Mouse (Mus musculus) heart, postnatal 0 days (tissue): ENCODE results near the gene Plekhh2. TPM values are rescaled to one million over a fixed set of nuclear protein-coding genes. Genes with fewer than 3 reads are reported as not detected.

ENCODE experiments used
- ATAC-seq: fragments of 200-750 bp; cut with Nextera tagmentation; 2 replicates; pipeline ENCODE4 v1.8.0; 2017; ENCODE audit warnings: low read depth, moderate number of reproducible peaks, moderate library complexity; ENCODE audit not compliant: insufficient read depth
- DNase-seq: peaks from one replicate; pipeline ENCODE4 v3.0.0-alpha.2; 2016; ENCODE audit warnings: low spot score
- H3K27ac ChIP-seq: fragments of 300-500 bp; sonication (generic); 2 replicates; pipeline ENCODE4 v1.5.1; 2014; ENCODE audit warnings: low read depth, mild to moderate bottlenecking
- H3K27me3 ChIP-seq: fragments of 300-500 bp; sonication (generic); 2 replicates; pipeline ENCODE4 v1.6.1; 2014; ENCODE audit warnings: low read length, mixed read lengths; ENCODE audit not compliant: control insufficient read depth, insufficient read depth
- H3K36me3 ChIP-seq: fragments of 300-500 bp; sonication (generic); replicated peaks from 2 replicates; pipeline ENCODE4 v1.6.1; 2014; ENCODE audit warnings: low read length, mixed read lengths; ENCODE audit not compliant: control insufficient read depth, insufficient read depth
- H3K4me1 ChIP-seq: fragments of 300-500 bp; sonication (generic); 2 replicates; pipeline ENCODE4 v1.6.1; 2014; ENCODE audit warnings: antibody characterized with exemption; ENCODE audit not compliant: control insufficient read depth, insufficient read depth
- H3K4me2 ChIP-seq: fragments of 300-500 bp; sonication (generic); 2 replicates; pipeline ENCODE4 v1.6.1; 2014; ENCODE audit warnings: low read depth, mild to moderate bottlenecking, low read length, moderate library complexity
- H3K4me3 ChIP-seq: fragments of 300-500 bp; sonication (generic); 2 replicates; pipeline ENCODE4 v1.5.1; 2014; ENCODE audit warnings: low read depth, low read length
- H3K9ac ChIP-seq: fragments of 300-500 bp; sonication (generic); replicated peaks from 2 replicates; pipeline ENCODE4 v1.6.1; 2014; ENCODE audit warnings: low read depth, low read length, mixed read lengths
- H3K9me3 ChIP-seq: fragments of 300-500 bp; sonication (generic); replicated peaks from 2 replicates; pipeline ENCODE4 v1.6.1; 2016; ENCODE audit warnings: low read length; ENCODE audit not compliant: control insufficient read depth
- CTCF ChIP-seq: IDR thresholded peaks from 2 replicates; pipeline ENCODE4 v1.5.1; 2016; ENCODE audit warnings: antibody characterized with exemption, control low read depth, low read depth
- EP300 ChIP-seq: IDR thresholded peaks from 2 replicates; pipeline ENCODE4 v1.6.1; 2016; ENCODE audit warnings: antibody characterized with exemption, low read depth
- WGBS: fragments of 180-500 bp; shearing (Covaris S2); extraction: QIAGEN DNeasy Blood & Tissue Kit; methylation state at CpG from one replicate; pipeline ENCODE4 v1.1.7; 2014; 5-methylcytosine and 5-hydroxymethylcytosine counted together
- polyA plus RNA-seq: library from polyadenylated mRNA; unstranded; fragments of >200 nt; fragmentation: Nextera tagmentation; extraction: Ambion mirVana; gene quantifications from 2 replicates; pipeline ENCODE4 v1.2.1, GENCODE M21; 2015
- total RNA-seq: library from RNA; depleted of rRNA; stranded (reverse); fragments of >200 nt; gene quantifications from 2 replicates; pipeline ENCODE4 v1.2.3, GENCODE M21; 2014; ENCODE audit warnings: low replicate concordance

Gene Plekhh2
- total and polyA plus RNA-seq, 2 experiments from 2014 or later = 0.68 to 1.6 TPM

DNA sequence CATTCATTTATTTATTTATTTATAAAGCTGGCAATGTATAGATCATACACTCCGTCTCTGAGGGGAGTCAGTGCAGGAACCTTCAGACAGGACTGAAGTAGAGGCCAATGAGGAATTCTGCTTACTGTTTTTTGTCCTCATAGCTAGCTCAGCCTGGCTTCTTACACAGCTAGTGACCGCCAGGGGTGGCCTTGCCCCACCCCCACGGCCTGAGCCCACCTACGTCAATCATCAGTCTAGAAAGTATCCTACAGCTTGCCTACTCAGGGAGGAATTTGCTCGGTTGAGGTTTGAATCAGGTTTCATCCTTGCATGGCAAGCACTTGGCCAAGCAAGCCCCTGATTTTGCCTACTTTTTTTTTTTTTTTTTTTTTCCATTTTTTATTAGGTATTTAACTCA is 4.2 kb downstream of the Plekhh2 start:
- Histone ChIP-seq H3K9ac (no peak overlapping the region), H3K27ac (no peak overlapping the region), H3K4me3 (no peak overlapping the region), H3K36me3 (no peaks in the 10 kb centered on the region), H3K27me3 (no peaks in the 10 kb centered on the region), H3K4me2 (no peak overlapping the region), H3K9me3 (no peaks in the 10 kb centered on the region), H3K4me1 (no peaks in the 10 kb centered on the region)
- ATAC-seq (no peak), DNase-seq (no peak)
- WGBS = 71% methylated on average over 5 of the region's 5 CpGs
- TF ChIP-seq EP300 (no peak), CTCF (no peak)

- ATAC-seq = no peak
- DNase-seq = no peak
- WGBS = 76% methylated on average over 3 of the region's 3 CpGs
These were observed 7.7 kb downstream of the Plekhh2 start for GRCm38 (mm10) chr17:84519346-84519745.

GRCm38 (mm10) chr17:84520057-84520456 is 8.4 kb downstream of the Plekhh2 start:
- Histone ChIP-seq H3K9ac (no peak overlapping the region), H3K9me3 (no peaks in the 10 kb centered on the region), H3K4me3 (no peak overlapping the region), H3K27me3 (no peaks in the 10 kb centered on the region), H3K27ac (no peak overlapping the region), H3K4me1 (no peaks in the 10 kb centered on the region), H3K4me2 (no peak overlapping the region), H3K36me3 (no peaks in the 10 kb centered on the region)
- ATAC-seq (no peak), DNase-seq (no peak)
- TF ChIP-seq EP300 (no peak), CTCF (no peak)

More at GRCm38 (mm10) chr17:84519346-84519745, 7.7 kb downstream of the Plekhh2 start:
- H3K27me3 ChIP-seq = no peaks in the 10 kb centered on the region
- no peaks in the 10 kb centered on the region for H3K4me1 ChIP-seq
- no peak overlapping the region for H3K4me3 ChIP-seq
- no peak for TF ChIP-seq EP300
- no peak for TF ChIP-seq CTCF
- H3K36me3 ChIP-seq = no peaks in the 10 kb centered on the region
- H3K4me2 ChIP-seq = no peak overlapping the region
- H3K9me3 ChIP-seq = no peaks in the 10 kb centered on the region
- no peak overlapping the region for H3K9ac ChIP-seq
- no peak overlapping the region for H3K27ac ChIP-seq

- no peak for ATAC-seq
- Histone ChIP-seq H3K9ac (no peak overlapping the region), H3K4me3 (no peak overlapping the region), H3K4me2 (no peak overlapping the region), H3K36me3 (no peaks in the 10 kb centered on the region), H3K27ac (no peak overlapping the region), H3K27me3 (no peaks in the 10 kb centered on the region), H3K4me1 (0 out of 2 replicates have a peak, but pooled peaks cover 5% of the 10 kb centered on the region), H3K9me3 (no peaks in the 10 kb centered on the region)
- TF ChIP-seq EP300 (no peak), CTCF (no peak)
- DNase-seq = no peak
- WGBS = 56% methylated on average over 4 of the region's 4 CpGs
These were observed 17.7 kb downstream of the Plekhh2 start for GRCm38 (mm10) chr17:84529356-84529755.

DNA sequence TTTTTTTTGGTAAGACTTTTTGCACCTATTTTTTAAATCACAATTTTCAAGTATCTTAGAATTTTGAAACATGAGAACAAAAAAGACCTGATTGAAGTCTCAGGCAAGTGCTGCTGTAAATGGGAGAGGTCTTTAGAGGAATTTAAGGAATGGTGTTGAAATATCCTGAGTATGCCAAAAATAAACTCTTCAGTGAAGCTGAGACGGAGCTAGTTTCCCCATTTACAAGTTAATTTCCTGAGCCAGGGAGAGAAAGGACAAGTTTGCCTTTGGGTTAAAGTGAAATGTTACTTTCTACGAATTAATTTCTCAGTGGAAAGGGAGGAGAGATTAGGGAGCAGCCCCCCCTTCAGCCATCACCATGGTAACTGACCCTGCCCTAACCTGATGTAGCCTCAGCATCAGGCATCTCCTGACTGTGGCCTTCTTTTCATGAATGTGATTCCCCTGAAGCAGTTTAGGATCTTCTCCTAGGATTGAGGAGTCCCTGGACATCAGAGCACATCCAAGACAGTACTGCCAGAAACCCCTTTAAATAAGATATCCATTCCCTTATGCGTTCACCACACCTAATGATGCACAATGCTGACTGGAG is 18.6 kb downstream of the Plekhh2 start:
- no peaks in the 10 kb centered on the region for H3K9me3 ChIP-seq
- H3K4me3 ChIP-seq = no peak overlapping the region
- DNase-seq (no peak), ATAC-seq (no peak)
- WGBS = 35% methylated on average over 3 of the region's 3 CpGs
- H3K9ac ChIP-seq = no peak overlapping the region
- no peak overlapping the region for H3K27ac ChIP-seq
- H3K4me2 ChIP-seq = no peak overlapping the region
- 0 out of 2 replicates have a peak, but pooled peaks cover 5% of the 10 kb centered on the region for H3K4me1 ChIP-seq
- TF ChIP-seq CTCF = no peak
- TF ChIP-seq EP300 = no peak
- H3K36me3 ChIP-seq = no peaks in the 10 kb centered on the region
- no peaks in the 10 kb centered on the region for H3K27me3 ChIP-seq

DNA sequence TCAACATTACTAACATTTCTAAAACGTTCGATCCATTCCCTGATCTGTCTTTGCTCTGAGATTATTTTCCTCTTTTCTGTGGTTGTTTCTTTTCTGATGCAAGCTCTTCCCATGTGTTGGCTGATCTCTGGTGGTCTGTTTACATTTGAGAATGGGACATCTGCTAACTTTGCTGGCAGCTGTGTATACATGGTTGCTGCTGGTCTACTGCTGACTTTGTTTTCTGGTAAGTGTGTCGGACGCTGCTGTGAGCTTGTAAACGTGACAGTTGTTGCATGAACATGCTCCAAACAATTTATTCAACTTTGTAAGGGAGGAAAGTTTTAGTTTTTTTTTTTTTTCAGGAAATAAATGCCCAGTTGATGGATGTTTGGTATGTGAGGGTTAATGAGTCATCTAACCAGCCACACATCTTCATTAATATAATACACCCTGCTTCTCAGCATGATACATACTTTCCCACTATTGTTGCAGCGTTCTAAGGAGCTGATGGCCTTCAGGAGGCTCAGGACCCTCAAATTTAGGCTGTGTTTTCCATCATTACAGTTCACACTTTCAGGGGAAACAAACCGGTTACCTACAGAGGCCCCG is 21.3 kb downstream of the Plekhh2 start:
- no peak for TF ChIP-seq EP300
- no peak for TF ChIP-seq CTCF
- WGBS = 74% methylated on average over 8 of the region's 8 CpGs
- Histone ChIP-seq H3K4me1 (0 out of 2 replicates have a peak, but pooled peaks cover 5% of the 10 kb centered on the region), H3K27me3 (no peaks in the 10 kb centered on the region), H3K9ac (no peak overlapping the region), H3K4me3 (no peak overlapping the region), H3K9me3 (no peaks in the 10 kb centered on the region), H3K4me2 (no peak overlapping the region), H3K27ac (no peak overlapping the region), H3K36me3 (no peaks in the 10 kb centered on the region)
- no peak for ATAC-seq
- DNase-seq = no peak
